Mouse (Mus musculus) olfactory bulb, adult 2 months (tissue): ENCODE data around the gene Smpd4.

Source experiments
- CTCF ChIP-seq: fragments of 200-500 bp; IDR thresholded peaks from 2 replicates; pipeline ENCODE4 v1.5.1; 2012; ENCODE audit warnings: low read depth, mild to moderate bottlenecking, low read length, moderate library complexity; ENCODE audit not compliant: insufficient read depth
- POLR2A ChIP-seq: fragments of 200-500 bp; IDR thresholded peaks from 2 replicates; pipeline ENCODE4 v1.6.1; 2012; ENCODE audit warnings: mild to moderate bottlenecking, low read depth, low read length, moderate library complexity; ENCODE audit not compliant: insufficient read depth

DNA sequence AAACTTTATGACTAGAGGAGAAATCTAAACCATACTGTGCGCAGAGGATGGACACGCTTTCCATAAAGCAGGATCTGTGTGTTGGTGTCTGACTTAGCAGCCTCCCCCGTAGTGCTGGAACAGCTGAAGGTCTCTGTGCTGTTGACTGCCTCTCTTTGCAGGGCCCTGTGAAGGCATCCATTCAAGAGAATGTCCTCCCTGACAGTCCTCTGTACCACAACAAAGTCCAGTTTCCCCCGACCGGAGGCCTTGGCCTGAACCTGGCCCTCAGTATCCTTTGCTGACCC, 7.1 kb downstream of the Smpd4 start:
- TF ChIP-seq CTCF (no peak), POLR2A (no peak)
